Mouse (Mus musculus): ENCODE results near the gene Hrasls. TPM values are rescaled to one million over a fixed set of nuclear protein-coding genes. Genes with fewer than 3 reads are reported as not detected.
A peak's percentile ranks its signal among the peaks of the same experiment; 100 is the strongest.

The Hrasls gene
- polyA plus RNA-seq, 1 experiment from 2014 or later, result 4.5 TPM

DNA sequence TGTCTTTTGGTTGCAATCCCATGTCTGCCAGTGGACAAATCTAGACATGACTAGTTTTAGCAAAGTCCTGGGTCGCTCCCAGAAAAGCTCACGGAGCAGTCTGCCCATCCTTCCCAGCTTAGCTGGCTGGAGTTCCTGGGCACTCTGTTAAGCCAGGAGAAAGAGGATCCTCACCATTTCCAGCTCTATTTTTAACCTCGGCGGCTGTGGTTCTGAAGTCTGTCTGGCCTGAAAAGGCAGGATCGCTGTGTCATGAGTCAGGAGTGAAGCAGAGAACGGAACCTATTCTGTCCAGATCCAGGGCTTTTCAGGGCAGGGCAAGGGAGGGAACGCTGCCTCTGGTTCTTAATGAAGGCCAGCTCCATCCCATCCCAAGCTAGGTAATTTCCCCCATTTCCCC lies 654 bp upstream of the Hrasls start:
- H3K27me3 ChIP-seq (ENCODE audit: insufficient read depth, poor library complexity, severe bottlenecking), result peaks cover 27% of the 10 kb centered on the region; the same call in 1 of the 2 replicates
- no peak for DNase-seq (ENCODE audit: low spot score)
- peak overlapping the region; percentile 13; the same call in 1 of the 2 replicates for H3K4me3 ChIP-seq
- peak overlapping the region; percentile 62 for H3K27ac ChIP-seq
- 0 out of 2 replicates have a peak, but pooled peaks cover 18% of the 10 kb centered on the region for H3K4me1 ChIP-seq
- no peaks in the 10 kb centered on the region for H3K36me3 ChIP-seq
- WGBS, result 40% methylated on average over 7 of the region's 7 CpGs
- no peaks in the 10 kb centered on the region for H3K9me3 ChIP-seq

DNA sequence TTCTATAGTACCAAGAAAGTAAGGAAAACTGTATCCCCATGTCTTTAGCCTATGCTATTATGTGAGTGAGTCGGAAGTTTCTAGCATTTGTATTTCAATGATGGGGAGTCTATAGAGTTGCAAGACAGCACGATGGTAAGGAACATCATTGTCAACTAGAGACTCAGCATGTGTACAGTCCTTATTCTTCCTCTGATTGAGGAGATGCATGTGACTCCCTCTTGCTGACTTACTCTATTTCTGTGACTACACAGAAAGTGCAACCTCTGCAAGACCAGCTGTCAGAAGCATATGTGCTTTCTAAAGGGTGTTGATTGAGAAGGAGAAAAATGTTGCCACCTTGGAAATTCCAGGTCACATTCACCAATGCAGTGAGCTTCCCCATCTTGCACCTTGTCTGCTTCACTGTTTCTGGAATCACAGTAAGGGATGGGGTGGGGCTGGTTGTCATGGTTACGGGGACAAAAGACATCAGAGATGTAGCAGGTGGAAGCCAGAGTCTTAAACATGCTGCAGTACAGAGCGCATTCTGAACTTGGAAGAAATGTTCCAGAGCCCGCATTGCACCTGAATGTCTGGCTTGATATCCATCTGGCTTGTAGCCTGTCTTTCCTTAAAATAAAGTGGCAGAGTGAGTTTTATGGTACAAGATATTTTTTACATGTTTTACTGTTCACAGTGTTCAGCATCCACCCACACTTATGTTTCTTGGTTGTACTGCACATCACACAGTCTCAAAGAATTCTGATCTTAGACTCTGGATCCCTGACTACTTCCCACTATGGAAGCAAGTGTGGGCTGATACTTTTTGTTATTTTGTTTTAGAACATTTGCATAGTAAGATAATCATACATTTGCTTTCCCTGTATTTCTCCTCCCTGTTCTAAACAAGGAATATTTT lies 7.2 kb downstream of the Hrasls start:
- no peak for DNase-seq (ENCODE audit: low spot score)
- H3K4me3 ChIP-seq, result no peak overlapping the region
- WGBS, result 86% methylated on average over 5 of the region's 5 CpGs

DNA sequence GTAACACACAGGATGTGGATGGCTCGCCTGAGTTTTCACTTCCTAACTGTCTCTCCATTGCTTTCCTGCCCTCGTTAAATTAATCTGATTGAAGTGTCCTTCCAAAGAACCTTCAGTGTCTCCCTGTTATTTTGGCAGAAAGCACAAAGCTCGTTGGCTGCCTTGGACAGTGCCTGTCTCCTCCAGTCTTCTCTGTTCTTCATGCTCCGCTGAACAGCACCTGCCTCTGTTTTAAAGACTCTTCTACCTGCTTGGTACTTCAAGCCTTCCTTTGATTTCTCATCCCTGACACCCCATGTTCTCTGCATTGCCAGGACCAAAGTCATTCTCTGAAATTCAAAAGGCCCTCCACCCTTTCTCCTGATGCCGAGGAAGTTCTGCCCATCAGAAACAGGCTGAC lies 26.5 kb downstream of the Hrasls start:
- Histone ChIP-seq H3K9me3 (no peaks in the 10 kb centered on the region), H3K27ac (no peak overlapping the region), H3K4me3 (no peak overlapping the region), H3K27me3 (ENCODE audit: insufficient read depth, poor library complexity, severe bottlenecking) (no peaks in the 10 kb centered on the region), H3K36me3 (no peaks in the 10 kb centered on the region), H3K4me1 (no peaks in the 10 kb centered on the region)
- 75% methylated on average over 5 of the region's 5 CpGs for WGBS
- DNase-seq (ENCODE audit: low spot score), result no peak

More for the DNA sequence above, 7.2 kb downstream of the Hrasls start:
- Histone ChIP-seq H3K36me3 (no peaks in the 10 kb centered on the region), H3K9me3 (no peaks in the 10 kb centered on the region), H3K4me1 (no peaks in the 10 kb centered on the region), H3K27me3 (ENCODE audit: insufficient read depth, poor library complexity, severe bottlenecking) (no peaks in the 10 kb centered on the region), H3K27ac (no peak overlapping the region)

DNA sequence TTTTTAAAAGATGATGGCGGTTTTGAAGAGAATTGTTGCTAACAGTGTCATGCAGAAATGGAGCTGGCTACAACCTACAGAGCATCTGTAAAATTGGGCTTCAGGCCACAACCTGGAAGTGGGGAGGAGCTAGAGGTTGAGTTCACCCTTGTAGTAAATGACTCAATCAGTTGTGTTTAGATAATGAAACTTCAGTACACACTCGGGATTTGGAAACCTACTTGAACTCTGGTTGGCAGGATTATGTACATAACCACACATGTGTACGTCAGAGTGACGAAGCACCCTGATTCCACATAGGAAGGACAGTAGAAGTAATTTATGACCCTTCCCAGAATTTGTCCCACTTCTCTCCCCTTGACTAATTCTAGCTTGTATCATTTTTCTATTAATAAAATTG lies 44.8 kb downstream of the Hrasls start:
- H3K36me3 ChIP-seq, result no peaks in the 10 kb centered on the region
- H3K27ac ChIP-seq, result no peak overlapping the region
- H3K9me3 ChIP-seq, result no peaks in the 10 kb centered on the region
- no peaks in the 10 kb centered on the region for H3K27me3 ChIP-seq (ENCODE audit: insufficient read depth, poor library complexity, severe bottlenecking)
- 89% methylated on average over 4 of the region's 4 CpGs for WGBS
- no peak for DNase-seq (ENCODE audit: low spot score)
- H3K4me3 ChIP-seq, result no peak overlapping the region
- no peaks in the 10 kb centered on the region for H3K4me1 ChIP-seq

Other genes starting within 250 kb of the Hrasls start
- gene Atp13a5, start 169.0 kb downstream of the Hrasls start, polyA plus RNA-seq (2016; fragmentation: Nextera tagmentation; extraction: Ambion mirVana), result not detected in 2 replicates